Mouse (Mus musculus) lung, postnatal 10 days (tissue): Measurements from ENCODE around the gene Gas2l1.
"Not testable (repeated sequence)": the region's sequence is repeated elsewhere in the genome, so short reads cannot be mapped to it uniquely, and the experiment has no call there.

Experiments
- DNase-seq: peaks from one replicate; pipeline ENCODE4 v3.0.0; 2021

Gene Gas2l1

GRCm38 (mm10) chr11:5065056-5065821 lies at the start of gene Gas2l1:
Gene Gas2l1, minus strand, starts transcription at chr11:5065327.
- peak; percentile 95 for DNase-seq

GRCm38 (mm10) chr11:5113645-5114044 lies 48.5 kb upstream of the Gas2l1 start:
- no peak for DNase-seq

- DNase-seq: no peak
Measured at GRCm38 (mm10) chr11:5109441-5109840, 44.3 kb upstream of the Gas2l1 start.

GRCm38 (mm10) chr11:5103986-5104509 lies 38.9 kb upstream of the Gas2l1 start:
- no peak for DNase-seq

- no peak for DNase-seq
Measured at GRCm38 (mm10) chr11:5102384-5102783, 37.3 kb upstream of the Gas2l1 start.

- DNase-seq: no peak
Measured at GRCm38 (mm10) chr11:5101641-5102040, 36.5 kb upstream of the Gas2l1 start.

GRCm38 (mm10) chr11:5100801-5101200 lies 35.7 kb upstream of the Gas2l1 start:
- DNase-seq: no peak

- peak; percentile 13 for DNase-seq
Measured at GRCm38 (mm10) chr11:5100283-5100682, 35.2 kb upstream of the Gas2l1 start.

- peak; percentile 93 for DNase-seq
Measured at GRCm38 (mm10) chr11:5099576-5100183, 34.6 kb upstream of the Gas2l1 start.

GRCm38 (mm10) chr11:5098736-5099542 lies 33.8 kb upstream of the Gas2l1 start, which contains the start of the genes Rhbdd3 and Ewsr1:
Gene Rhbdd3, plus strand, starts transcription at chr11:5098926.
Gene Ewsr1, minus strand, starts transcription at chr11:5099266.
- DNase-seq: peak; percentile 98

GRCm38 (mm10) chr11:5098035-5098735 lies 33.1 kb upstream of the Gas2l1 start:
- peak; percentile 36 for DNase-seq

- no peak for DNase-seq
Measured at GRCm38 (mm10) chr11:5096480-5097020, 31.4 kb upstream of the Gas2l1 start.

- DNase-seq: no peak
Measured at GRCm38 (mm10) chr11:5095877-5096276, 30.8 kb upstream of the Gas2l1 start.

- DNase-seq: no peak
Measured at GRCm38 (mm10) chr11:5091706-5092105, 26.6 kb upstream of the Gas2l1 start.

- DNase-seq: no peak
Measured at GRCm38 (mm10) chr11:5089147-5089546, 24.0 kb upstream of the Gas2l1 start.

GRCm38 (mm10) chr11:5076843-5077242 lies 11.7 kb upstream of the Gas2l1 start:
- not testable (repeated sequence) for DNase-seq

- no peak for DNase-seq
Measured at GRCm38 (mm10) chr11:5075760-5076159, 10.6 kb upstream of the Gas2l1 start.

- peak; percentile 52 for DNase-seq
Measured at GRCm38 (mm10) chr11:5074882-5075281, 9.8 kb upstream of the Gas2l1 start.

GRCm38 (mm10) chr11:5068126-5068971 lies 3.2 kb upstream of the Gas2l1 start:
- peak; percentile 47 for DNase-seq

- DNase-seq: no peak
Measured at GRCm38 (mm10) chr11:5067063-5067462, 1.9 kb upstream of the Gas2l1 start.
